Mouse (Mus musculus) neural tube, embryonic 11.5 days (tissue): ENCODE measurements around the gene Fyn. TPM values are rescaled to one million over a fixed set of nuclear protein-coding genes. Genes with fewer than 3 reads are reported as not detected.

ENCODE experiments used
- ATAC-seq: fragments of 200-750 bp; cut with Nextera tagmentation; 2 replicates; pipeline ENCODE4 v1.8.0; 2017; ENCODE audit warnings: moderate number of reproducible peaks, mild to moderate bottlenecking, moderate TSS enrichment, moderate library complexity; ENCODE audit not compliant: insufficient read depth, low FRiP score, low TSS enrichment
- DNase-seq: peaks from one replicate; pipeline ENCODE4 v3.0.0-alpha.2; 2015; ENCODE audit warnings: low spot score
- H3K27ac ChIP-seq: fragments of 300-500 bp; sonication (generic); 2 replicates; pipeline ENCODE4 v1.5.1; 2014; ENCODE audit warnings: low read depth, mild to moderate bottlenecking, low read length
- H3K27me3 ChIP-seq: fragments of 300-500 bp; sonication (generic); 2 replicates; pipeline ENCODE4 v1.6.1; 2014; ENCODE audit warnings: mild to moderate bottlenecking, low read length, mixed read lengths; ENCODE audit not compliant: control insufficient read depth, insufficient read depth
- H3K36me3 ChIP-seq: fragments of 300-500 bp; sonication (generic); 2 replicates; pipeline ENCODE4 v1.6.1; 2014; ENCODE audit warnings: mild to moderate bottlenecking, low read length, moderate library complexity, mixed read lengths; ENCODE audit not compliant: control insufficient read depth, insufficient read depth
- H3K4me1 ChIP-seq: fragments of 300-500 bp; sonication (generic); 2 replicates; pipeline ENCODE4 v1.6.1; 2014; ENCODE audit warnings: low read length, mixed read lengths; ENCODE audit not compliant: control insufficient read depth, insufficient read depth
- H3K4me2 ChIP-seq: fragments of 300-500 bp; sonication (generic); 2 replicates; pipeline ENCODE4 v1.6.1; 2014; ENCODE audit warnings: low read depth, mild to moderate bottlenecking, moderate library complexity
- H3K4me3 ChIP-seq: fragments of 300-500 bp; sonication (generic); 2 replicates; pipeline ENCODE4 v1.5.1; 2014; ENCODE audit warnings: low read depth, low read length
- H3K9ac ChIP-seq: fragments of 300-500 bp; sonication (generic); 2 replicates; pipeline ENCODE4 v1.6.1; 2014; ENCODE audit warnings: mild to moderate bottlenecking, low read length
- H3K9me3 ChIP-seq: fragments of 300-500 bp; sonication (generic); 2 replicates; pipeline ENCODE4 v1.6.1; 2016; ENCODE audit warnings: low read length; ENCODE audit not compliant: control insufficient read depth
- WGBS: fragments of 180-500 bp; shearing (Covaris S2); extraction: QIAGEN DNeasy Blood & Tissue Kit; methylation state at CpG from one replicate; pipeline ENCODE4 v1.1.7; 2014; 5-methylcytosine and 5-hydroxymethylcytosine counted together
- polyA plus RNA-seq: library from polyadenylated mRNA; unstranded; fragments of >200 nt; fragmentation: Nextera tagmentation; extraction: Ambion mirVana; gene quantifications from 2 replicates; pipeline ENCODE4 v1.2.1, GENCODE M21; 2014

Gene Fyn
- polyA plus RNA-seq, 1 experiment from 2014 or later = 66.0 TPM

DNA sequence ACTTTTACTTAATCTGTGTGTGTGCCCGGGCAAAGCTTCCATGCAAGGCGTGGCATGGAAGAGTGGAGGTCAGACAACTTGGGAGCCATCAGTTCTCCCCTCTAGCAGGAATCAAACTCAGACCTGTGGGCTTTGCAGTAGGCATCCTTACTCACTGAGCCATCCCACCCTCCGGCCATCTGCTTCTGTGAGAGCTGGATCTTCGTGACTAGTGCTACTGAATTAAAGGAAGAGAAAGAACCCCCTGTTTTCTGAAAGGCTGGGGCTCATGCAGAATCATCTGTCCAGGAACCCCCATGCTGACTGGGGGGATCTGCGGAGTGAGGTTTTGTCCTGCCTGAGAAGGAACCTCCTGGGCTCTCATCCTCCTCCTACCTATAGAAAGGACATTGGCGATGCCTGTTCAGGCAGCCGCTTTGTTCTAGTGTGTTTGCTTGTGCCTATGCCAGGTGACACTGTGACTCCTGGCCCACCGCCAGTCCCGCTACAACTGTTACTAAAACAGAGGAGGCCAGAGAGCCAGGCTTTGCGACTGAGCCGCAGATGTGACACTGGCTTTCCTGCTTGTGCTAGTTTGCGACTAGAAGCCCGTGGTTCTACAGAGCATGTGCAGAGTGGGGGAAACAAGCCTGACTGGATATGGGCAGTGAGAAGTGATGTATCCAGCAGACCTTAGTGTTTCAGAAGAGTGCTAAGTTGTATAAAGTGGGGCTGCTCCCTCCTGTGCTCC, 133.5 kb downstream of the Fyn start:
- H3K9ac ChIP-seq = no peak overlapping the region
- no peaks in the 10 kb centered on the region for H3K27me3 ChIP-seq
- 0 out of 2 replicates have a peak overlapping the region, but pooled peaks have one; percentile 30 for H3K27ac ChIP-seq
- no peaks in the 10 kb centered on the region for H3K9me3 ChIP-seq
- WGBS = 86% methylated on average over 13 of the region's 13 CpGs
- no peak for DNase-seq
- peaks cover 2% of the 10 kb centered on the region; the same call in 1 of the 2 replicates for H3K4me1 ChIP-seq
- H3K4me3 ChIP-seq = no peak overlapping the region
- H3K36me3 ChIP-seq = no peaks in the 10 kb centered on the region
- H3K4me2 ChIP-seq = no peak overlapping the region
- ATAC-seq = no peak

DNA sequence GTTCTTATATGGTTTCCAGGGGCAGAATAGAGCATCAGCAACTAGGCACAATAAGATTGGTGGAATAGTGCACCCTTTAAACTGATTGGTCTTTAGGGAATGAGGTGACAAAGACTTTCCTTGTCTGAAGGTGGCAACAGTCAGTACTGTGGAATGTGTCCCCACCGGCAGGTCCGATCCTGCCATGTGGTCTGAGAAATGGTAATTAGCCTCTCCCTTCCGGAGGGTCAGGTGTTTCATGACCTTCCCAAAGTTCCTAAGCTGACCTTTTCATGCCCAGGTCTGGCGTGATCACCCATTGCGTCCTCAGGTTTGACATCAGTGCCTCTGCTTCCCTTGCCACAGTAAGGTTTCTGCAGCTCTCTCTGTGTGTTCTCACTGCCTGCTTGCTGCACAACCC, 134.7 kb downstream of the Fyn start:
- Histone ChIP-seq H3K9me3 (no peaks in the 10 kb centered on the region), H3K4me3 (no peak overlapping the region), H3K36me3 (no peaks in the 10 kb centered on the region), H3K4me1 (peaks cover 2% of the 10 kb centered on the region; the same call in 1 of the 2 replicates), H3K4me2 (no peak overlapping the region), H3K9ac (no peak overlapping the region), H3K27me3 (no peaks in the 10 kb centered on the region), H3K27ac (no peak overlapping the region)
- WGBS = 81% methylated on average over 5 of the region's 5 CpGs
- ATAC-seq = no peak
- no peak for DNase-seq

DNA sequence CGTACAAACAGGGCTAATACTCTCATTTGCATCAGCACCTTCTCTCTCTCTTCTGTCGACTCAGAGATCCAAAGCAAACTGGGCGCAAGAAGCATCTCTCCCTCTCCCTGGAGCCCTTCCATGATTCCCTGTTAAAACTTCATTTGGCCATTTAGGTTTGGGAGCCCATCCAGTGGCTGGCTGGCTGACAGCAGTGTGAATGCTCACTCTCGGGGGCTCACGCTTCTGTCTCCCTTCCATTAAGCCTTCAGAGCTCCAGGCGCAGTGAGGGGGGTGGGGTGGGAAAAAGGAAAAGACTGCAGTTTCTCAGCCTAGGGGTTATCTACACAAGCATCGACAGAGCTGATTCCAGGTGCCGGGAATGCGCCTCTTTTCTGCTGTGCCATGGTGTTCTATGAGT, 136.4 kb downstream of the Fyn start:
- peaks cover 2% of the 10 kb centered on the region; the same call in 1 of the 2 replicates for H3K4me1 ChIP-seq
- no peak overlapping the region for H3K4me3 ChIP-seq
- no peak overlapping the region for H3K9ac ChIP-seq
- ATAC-seq (no peak), DNase-seq (no peak)
- no peaks in the 10 kb centered on the region for H3K36me3 ChIP-seq
- H3K27me3 ChIP-seq = no peaks in the 10 kb centered on the region
- no peaks in the 10 kb centered on the region for H3K9me3 ChIP-seq
- no peak overlapping the region for H3K27ac ChIP-seq
- WGBS = 56% methylated on average over 9 of the region's 9 CpGs
- H3K4me2 ChIP-seq = no peak overlapping the region

DNA sequence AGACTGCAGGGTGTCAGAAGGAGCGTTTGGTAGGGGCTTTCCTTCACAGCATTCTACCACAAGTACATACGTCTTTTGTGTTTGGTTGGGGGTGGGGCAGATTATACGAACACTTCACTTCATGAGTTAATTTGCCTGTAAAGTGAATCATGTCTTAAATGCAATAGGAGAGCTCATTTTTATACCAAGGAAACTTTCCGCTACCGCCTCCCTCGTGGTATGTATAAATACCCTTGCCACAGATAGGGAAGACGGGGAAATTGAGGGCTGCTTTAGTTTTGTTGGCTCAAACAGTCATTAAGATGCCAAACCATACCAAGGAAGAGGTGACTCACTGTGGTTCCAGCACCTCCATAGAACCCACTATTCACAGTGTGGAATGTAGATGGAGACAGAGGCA, 137.0 kb downstream of the Fyn start:
- H3K4me3 ChIP-seq = no peak overlapping the region
- H3K27ac ChIP-seq = no peak overlapping the region
- no peaks in the 10 kb centered on the region for H3K27me3 ChIP-seq
- peaks cover 8% of the 10 kb centered on the region for H3K4me1 ChIP-seq
- H3K9ac ChIP-seq = no peak overlapping the region
- H3K9me3 ChIP-seq = no peaks in the 10 kb centered on the region
- DNase-seq (no peak), ATAC-seq (no peak)
- no peak overlapping the region for H3K4me2 ChIP-seq
- no peaks in the 10 kb centered on the region for H3K36me3 ChIP-seq
- WGBS = 75% methylated on average over 7 of the region's 7 CpGs

DNA sequence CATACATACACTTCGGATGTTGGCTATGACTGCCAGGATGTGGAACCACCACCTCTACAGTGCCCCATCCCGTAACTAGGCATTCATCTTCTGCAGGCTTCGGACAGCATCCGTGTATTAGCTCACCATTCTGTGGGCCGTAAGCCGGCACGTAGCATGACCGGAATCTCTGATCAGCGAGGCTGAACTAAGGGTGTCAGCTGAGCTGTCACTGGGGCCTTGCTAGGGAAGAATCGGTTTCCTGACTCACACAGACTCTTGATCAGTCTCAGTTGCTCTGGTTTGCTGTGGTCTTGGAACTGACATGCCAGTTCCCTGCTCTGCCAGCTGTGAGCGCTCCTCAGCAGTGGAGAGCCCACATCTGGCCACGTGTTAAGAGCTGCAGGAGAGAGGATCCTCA, 137.7 kb downstream of the Fyn start:
- 80% methylated on average over 12 of the region's 12 CpGs for WGBS
- Histone ChIP-seq H3K27ac (no peak overlapping the region; the same call in 1 of the 2 replicates), H3K4me3 (no peak overlapping the region), H3K27me3 (no peaks in the 10 kb centered on the region), H3K9ac (no peak overlapping the region), H3K4me1 (peaks cover 11% of the 10 kb centered on the region), H3K4me2 (no peak overlapping the region), H3K9me3 (no peaks in the 10 kb centered on the region), H3K36me3 (no peaks in the 10 kb centered on the region)
- peak; percentile 36; the same call in 1 of the 2 replicates for ATAC-seq
- DNase-seq = no peak

DNA sequence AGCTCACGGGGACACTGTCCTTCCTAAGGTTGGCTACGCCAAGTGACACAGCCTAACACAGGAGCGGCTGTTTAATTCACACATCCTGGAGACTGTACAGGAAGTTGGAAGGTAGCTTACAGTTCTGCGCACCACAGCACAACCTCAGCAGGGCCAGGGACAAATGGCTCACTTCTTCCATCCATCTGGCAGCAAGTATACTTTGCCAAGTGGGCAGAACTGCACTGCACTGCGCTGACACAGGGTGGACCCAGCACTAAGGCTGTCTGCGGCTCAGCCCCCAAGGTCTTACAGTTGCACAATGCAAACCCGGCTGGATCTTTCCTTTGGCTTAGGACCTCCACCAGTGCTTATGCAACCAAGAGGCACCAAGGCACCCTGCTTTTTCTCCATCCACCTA, 138.2 kb downstream of the Fyn start:
- Histone ChIP-seq H3K4me2 (no peak overlapping the region), H3K4me3 (no peak overlapping the region), H3K27ac (no peak overlapping the region; the same call in 1 of the 2 replicates), H3K27me3 (no peaks in the 10 kb centered on the region), H3K9me3 (no peaks in the 10 kb centered on the region), H3K36me3 (no peaks in the 10 kb centered on the region), H3K4me1 (peaks cover 11% of the 10 kb centered on the region), H3K9ac (no peak overlapping the region)
- ATAC-seq (no peak), DNase-seq (no peak)
- 82% methylated on average over 7 of the region's 7 CpGs for whole genome bisulfite sequencing

DNA sequence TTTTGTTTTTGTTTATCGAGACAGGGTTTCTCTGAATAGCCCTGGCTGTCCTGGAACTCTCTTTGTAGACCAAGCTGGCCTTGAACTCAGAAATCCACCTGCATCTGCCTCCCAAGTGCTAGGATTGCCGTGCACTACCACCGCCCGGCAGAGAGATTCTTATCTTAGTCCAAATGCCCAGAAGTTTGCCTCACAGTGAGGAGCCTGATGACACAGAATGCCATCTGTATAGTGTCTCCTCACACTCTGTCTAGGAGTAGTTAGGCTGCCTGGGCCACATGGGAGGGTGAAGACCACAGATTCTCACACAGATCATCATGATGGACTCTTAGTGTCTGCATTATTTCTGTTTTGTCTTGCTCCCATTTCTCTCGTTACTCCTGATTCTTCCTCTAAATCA, 140.1 kb downstream of the Fyn start:
- no peak overlapping the region for H3K4me3 ChIP-seq
- ATAC-seq (no peak), DNase-seq (no peak)
- H3K36me3 ChIP-seq = no peaks in the 10 kb centered on the region
- no peaks in the 10 kb centered on the region for H3K9me3 ChIP-seq
- H3K27ac ChIP-seq = no peak overlapping the region
- H3K4me2 ChIP-seq = no peak overlapping the region
- no peak overlapping the region for H3K9ac ChIP-seq
- H3K27me3 ChIP-seq = no peaks in the 10 kb centered on the region
- peaks cover 11% of the 10 kb centered on the region for H3K4me1 ChIP-seq
- WGBS = 90% methylated on average over 5 of the region's 5 CpGs

GRCm38 (mm10) chr10:39509937-39510336, 141.3 kb downstream of the Fyn start:
- H3K4me1 ChIP-seq = peaks cover 11% of the 10 kb centered on the region
- no peak overlapping the region for H3K4me3 ChIP-seq
- no peak overlapping the region for H3K27ac ChIP-seq
- H3K36me3 ChIP-seq = peaks cover 3% of the 10 kb centered on the region; the same call in 1 of the 2 replicates
- H3K27me3 ChIP-seq = no peaks in the 10 kb centered on the region
- H3K4me2 ChIP-seq = no peak overlapping the region
- ATAC-seq (no peak), DNase-seq (no peak)
- no peaks in the 10 kb centered on the region for H3K9me3 ChIP-seq
- 68% methylated on average over 8 of the region's 8 CpGs for WGBS
- H3K9ac ChIP-seq = no peak overlapping the region

GRCm38 (mm10) chr10:39512631-39513314, 144.1 kb downstream of the Fyn start:
- H3K27ac ChIP-seq = no peak overlapping the region
- H3K4me1 ChIP-seq = peaks cover 18% of the 10 kb centered on the region
- DNase-seq = no peak
- H3K27me3 ChIP-seq = no peaks in the 10 kb centered on the region
- H3K36me3 ChIP-seq = peaks cover 12% of the 10 kb centered on the region
- no peak overlapping the region for H3K9ac ChIP-seq
- 86% methylated on average over 14 of the region's 14 CpGs for WGBS
- ATAC-seq = no peak
- H3K9me3 ChIP-seq = no peaks in the 10 kb centered on the region
- H3K4me2 ChIP-seq = no peak overlapping the region
- H3K4me3 ChIP-seq = no peak overlapping the region
